Mouse (Mus musculus) heart, postnatal 0 days (tissue): ENCODE data around the gene Tex101. TPM values are rescaled to one million over a fixed set of nuclear protein-coding genes. Genes with fewer than 3 reads are reported as not detected.

Experiments
- ATAC-seq: fragments of 200-750 bp; cut with Nextera tagmentation; 2 replicates; pipeline ENCODE4 v1.8.0; 2017; ENCODE audit warnings: low read depth, moderate number of reproducible peaks, moderate library complexity; ENCODE audit not compliant: insufficient read depth
- DNase-seq: peaks from one replicate; pipeline ENCODE4 v3.0.0-alpha.2; 2016; ENCODE audit warnings: low spot score
- H3K27ac ChIP-seq: fragments of 300-500 bp; sonication (generic); 2 replicates; pipeline ENCODE4 v1.5.1; 2014; ENCODE audit warnings: low read depth, mild to moderate bottlenecking
- H3K27me3 ChIP-seq: fragments of 300-500 bp; sonication (generic); 2 replicates; pipeline ENCODE4 v1.6.1; 2014; ENCODE audit warnings: low read length, mixed read lengths; ENCODE audit not compliant: control insufficient read depth, insufficient read depth
- H3K36me3 ChIP-seq: fragments of 300-500 bp; sonication (generic); replicated peaks from 2 replicates; pipeline ENCODE4 v1.6.1; 2014; ENCODE audit warnings: low read length, mixed read lengths; ENCODE audit not compliant: control insufficient read depth, insufficient read depth
- H3K4me1 ChIP-seq: fragments of 300-500 bp; sonication (generic); 2 replicates; pipeline ENCODE4 v1.6.1; 2014; ENCODE audit warnings: antibody characterized with exemption; ENCODE audit not compliant: control insufficient read depth, insufficient read depth
- H3K4me2 ChIP-seq: fragments of 300-500 bp; sonication (generic); 2 replicates; pipeline ENCODE4 v1.6.1; 2014; ENCODE audit warnings: low read depth, mild to moderate bottlenecking, low read length, moderate library complexity
- H3K4me3 ChIP-seq: fragments of 300-500 bp; sonication (generic); 2 replicates; pipeline ENCODE4 v1.5.1; 2014; ENCODE audit warnings: low read depth, low read length
- H3K9ac ChIP-seq: fragments of 300-500 bp; sonication (generic); replicated peaks from 2 replicates; pipeline ENCODE4 v1.6.1; 2014; ENCODE audit warnings: low read depth, low read length, mixed read lengths
- H3K9me3 ChIP-seq: fragments of 300-500 bp; sonication (generic); replicated peaks from 2 replicates; pipeline ENCODE4 v1.6.1; 2016; ENCODE audit warnings: low read length; ENCODE audit not compliant: control insufficient read depth
- CTCF ChIP-seq: IDR thresholded peaks from 2 replicates; pipeline ENCODE4 v1.5.1; 2016; ENCODE audit warnings: antibody characterized with exemption, control low read depth, low read depth
- EP300 ChIP-seq: IDR thresholded peaks from 2 replicates; pipeline ENCODE4 v1.6.1; 2016; ENCODE audit warnings: antibody characterized with exemption, low read depth
- WGBS: fragments of 180-500 bp; shearing (Covaris S2); extraction: QIAGEN DNeasy Blood & Tissue Kit; methylation state at CpG from one replicate; pipeline ENCODE4 v1.1.7; 2014; 5-methylcytosine and 5-hydroxymethylcytosine counted together
- polyA plus RNA-seq: library from polyadenylated mRNA; unstranded; fragments of >200 nt; fragmentation: Nextera tagmentation; extraction: Ambion mirVana; gene quantifications from 2 replicates; pipeline ENCODE4 v1.2.1, GENCODE M21; 2015
- total RNA-seq: library from RNA; depleted of rRNA; stranded (reverse); fragments of >200 nt; gene quantifications from 2 replicates; pipeline ENCODE4 v1.2.3, GENCODE M21; 2014; ENCODE audit warnings: low replicate concordance

The Tex101 gene
- total and polyA plus RNA-seq, 2 experiments from 2014 or later, result not detected

DNA sequence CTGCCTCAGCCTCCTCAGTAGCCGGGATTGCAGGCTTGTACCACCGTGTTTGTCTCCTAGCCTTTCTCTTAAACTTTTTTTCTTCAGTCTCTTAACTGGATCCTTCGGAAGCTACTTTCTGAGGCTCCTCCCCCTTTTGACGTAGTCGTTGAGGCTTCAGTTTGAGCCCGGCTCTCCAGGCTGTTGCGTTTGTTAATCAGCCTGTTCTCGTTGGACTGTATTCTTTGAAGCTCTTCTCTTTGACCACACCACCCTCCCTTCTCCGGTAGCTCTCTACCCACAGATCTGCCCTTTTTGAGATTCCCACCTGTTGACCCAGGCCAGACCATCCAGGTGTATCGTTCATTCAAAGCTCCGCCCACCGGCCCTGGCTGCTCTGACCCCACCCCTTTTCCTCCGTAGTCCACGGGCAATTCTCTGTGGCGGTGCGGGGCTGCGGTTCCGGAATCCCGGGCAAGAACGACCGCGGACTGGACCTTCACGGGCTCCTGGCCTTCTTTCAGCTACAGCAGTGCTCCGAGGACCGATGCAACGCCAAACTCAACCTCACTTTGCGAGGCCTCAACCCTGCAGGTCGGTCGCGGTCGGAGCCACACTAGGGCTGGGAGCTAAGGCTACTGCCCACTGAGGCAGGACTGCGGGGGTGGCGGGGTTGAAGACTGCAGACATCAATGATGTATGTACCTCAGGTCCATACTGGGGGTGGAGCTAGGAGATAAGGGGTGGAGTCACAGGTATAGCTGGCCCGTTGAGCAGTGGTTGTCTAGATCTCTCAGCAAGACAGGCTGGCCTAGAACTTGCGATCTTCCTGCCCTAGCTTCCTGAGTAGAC, 38.2 kb downstream of the Tex101 start:
- no peak for DNase-seq
- H3K9ac ChIP-seq, result no peak overlapping the region

DNA sequence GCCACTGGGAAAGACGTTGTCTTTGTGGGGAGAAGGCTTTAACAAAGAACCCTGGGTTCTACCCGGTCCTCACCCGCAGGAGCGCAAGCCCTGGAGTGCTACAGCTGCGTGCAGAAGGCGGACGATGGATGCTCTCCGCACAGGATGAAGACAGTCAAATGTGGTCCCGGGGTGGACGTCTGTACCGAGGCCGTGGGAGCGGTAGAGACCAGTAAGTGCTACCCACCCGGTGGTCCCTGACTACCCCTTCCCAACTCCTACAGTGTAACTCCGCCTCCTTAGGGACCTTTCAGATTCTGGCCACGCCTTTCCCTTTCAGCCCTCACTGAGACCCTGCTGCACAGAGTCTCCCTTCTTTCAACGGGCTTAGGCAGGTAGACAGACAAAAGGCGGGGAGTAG, 39.4 kb downstream of the Tex101 start:
- no peak for DNase-seq
- no peak for TF ChIP-seq EP300
- no peak for TF ChIP-seq CTCF
- no peak for ATAC-seq
- no peaks in the 10 kb centered on the region for H3K9me3 ChIP-seq
- H3K27me3 ChIP-seq, result peaks cover 64% of the 10 kb centered on the region
- no peaks in the 10 kb centered on the region for H3K36me3 ChIP-seq
- H3K9ac ChIP-seq, result no peak overlapping the region
- WGBS, result 3% methylated on average over 17 of the region's 18 CpGs
- H3K27ac ChIP-seq, result no peak overlapping the region
- no peaks in the 10 kb centered on the region for H3K4me1 ChIP-seq
- no peak overlapping the region for H3K4me2 ChIP-seq
- H3K4me3 ChIP-seq, result no peak overlapping the region

More for the DNA sequence above, 38.2 kb downstream of the Tex101 start:
- ATAC-seq, result no peak
- Histone ChIP-seq H3K4me2 (peak overlapping the region; percentile 62), H3K9me3 (no peaks in the 10 kb centered on the region), H3K36me3 (no peaks in the 10 kb centered on the region), H3K4me3 (peak overlapping the region; percentile 20), H3K4me1 (no peaks in the 10 kb centered on the region), H3K27me3 (peaks cover 66% of the 10 kb centered on the region), H3K27ac (no peak overlapping the region)
- TF ChIP-seq EP300 (no peak), CTCF (no peak)
- 4% methylated on average over 35 of the region's 35 CpGs for WGBS

DNA sequence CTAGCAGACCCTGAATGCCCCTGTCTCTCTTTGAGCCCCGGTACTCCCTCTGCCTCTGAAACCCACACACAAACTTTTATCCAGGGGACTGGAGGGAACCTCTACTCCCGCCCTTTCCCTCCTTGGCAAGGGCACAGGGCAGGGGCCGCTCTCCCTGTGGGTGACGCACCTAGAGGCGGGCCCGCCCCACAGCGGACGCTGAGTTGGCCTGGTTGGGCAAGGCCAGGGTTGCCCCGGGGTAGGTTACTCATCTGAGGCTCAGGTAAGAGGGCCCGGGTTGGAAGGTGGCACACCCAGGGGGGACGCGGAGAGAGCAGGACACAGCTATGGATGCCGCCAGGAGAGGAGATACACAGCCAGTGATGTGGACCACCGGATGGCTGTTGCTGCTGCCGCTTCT, 40.2 kb downstream of the Tex101 start, which contains the start of gene Lypd3:
TSS of gene Lypd3 (plus strand) at position 287 of the 400 bp plus-strand sequence.
- Histone ChIP-seq H3K4me3 (no peak within 1 kb of the TSS), H3K27me3 (peaks cover 56% of the 10 kb centered on the region), H3K9ac (no peak within 1 kb of the TSS), H3K4me2 (no peak within 1 kb of the TSS), H3K4me1 (no peaks in the 10 kb centered on the region), H3K9me3 (no peaks in the 10 kb centered on the region), H3K27ac (no peak within 1 kb of the TSS), H3K36me3 (no peaks in the 10 kb centered on the region)
- DNase-seq (no peak), ATAC-seq (no peak)
- 19% methylated on average over 15 of the region's 15 CpGs for WGBS
- TF ChIP-seq CTCF (no peak), EP300 (no peak)

DNA sequence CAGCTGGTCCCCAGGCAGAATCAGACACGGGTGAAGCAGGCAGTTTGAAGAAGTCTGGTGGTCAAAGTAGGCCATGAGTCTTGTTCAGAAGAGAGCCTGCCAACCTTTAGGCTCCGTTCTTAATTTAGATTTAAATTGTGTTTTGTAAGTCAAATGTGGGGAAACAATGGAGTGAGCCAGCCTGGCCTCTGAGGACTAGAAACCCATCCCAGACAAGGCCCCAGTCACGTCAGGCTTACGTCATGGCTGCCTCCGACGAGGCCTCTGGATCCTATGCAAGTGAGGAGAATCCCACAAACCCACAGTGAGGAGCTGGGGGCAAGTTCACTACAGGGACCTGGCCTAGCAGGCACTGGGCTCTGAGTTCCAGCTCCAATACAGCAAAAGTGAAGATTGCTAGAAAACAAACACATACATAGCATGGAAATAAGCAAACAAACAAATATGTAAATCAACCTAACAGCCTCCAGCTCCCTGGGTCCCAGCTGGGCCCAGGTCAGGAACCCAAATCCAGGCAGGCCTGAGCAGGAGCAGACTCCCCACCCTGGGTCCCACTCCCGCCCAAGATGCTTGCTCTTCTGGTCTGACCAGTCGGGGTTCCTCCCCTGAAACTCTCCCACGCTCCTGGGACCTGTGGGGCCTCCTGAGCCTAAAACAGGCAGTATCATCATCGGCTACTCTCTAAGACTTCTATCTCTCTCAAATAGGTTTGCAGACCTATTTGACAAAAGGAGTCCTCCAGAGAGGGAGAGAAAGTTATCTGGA, 46.2 kb downstream of the Tex101 start:
- H3K27me3 ChIP-seq, result no peaks in the 10 kb centered on the region
- DNase-seq, result no peak
- no peaks in the 10 kb centered on the region for H3K36me3 ChIP-seq
- TF ChIP-seq CTCF (no peak), EP300 (no peak)
- peaks cover 3% of the 10 kb centered on the region; the same call in 1 of the 2 replicates for H3K4me1 ChIP-seq
- no peak overlapping the region for H3K27ac ChIP-seq
- WGBS, result 83% methylated on average over 10 of the region's 10 CpGs
- H3K9me3 ChIP-seq, result no peaks in the 10 kb centered on the region
- no peak for ATAC-seq
- H3K4me2 ChIP-seq, result no peak overlapping the region
- H3K4me3 ChIP-seq, result no peak overlapping the region
- H3K9ac ChIP-seq, result no peak overlapping the region

DNA sequence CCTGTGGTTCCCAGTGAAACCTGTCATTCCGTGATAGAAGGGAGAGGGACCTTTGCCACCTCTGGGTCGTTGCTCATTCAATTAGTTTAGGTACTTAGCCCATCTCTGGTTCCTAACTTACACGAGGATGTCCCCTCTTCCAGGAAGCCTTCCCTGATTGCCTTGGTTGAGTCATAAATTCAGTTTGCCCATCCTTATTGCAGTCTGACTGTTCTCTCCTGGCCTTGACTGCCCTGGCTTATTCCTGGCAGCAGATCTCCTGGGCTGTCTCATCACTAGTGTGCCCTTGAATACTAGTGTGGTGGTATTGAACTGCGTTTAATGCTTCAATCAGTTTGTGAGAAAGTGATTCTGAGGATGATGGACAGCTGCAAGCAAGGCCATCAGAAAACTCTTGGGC, 46.8 kb downstream of the Tex101 start:
- no peak overlapping the region for H3K9ac ChIP-seq
- 76% methylated on average over 4 of the region's 4 CpGs for WGBS
- H3K27me3 ChIP-seq, result no peaks in the 10 kb centered on the region
- no peak overlapping the region for H3K4me2 ChIP-seq
- H3K4me3 ChIP-seq, result no peak overlapping the region
- DNase-seq (no peak), ATAC-seq (no peak)
- TF ChIP-seq EP300, result no peak
- H3K4me1 ChIP-seq, result peaks cover 3% of the 10 kb centered on the region; the same call in 1 of the 2 replicates
- H3K27ac ChIP-seq, result no peak overlapping the region
- no peaks in the 10 kb centered on the region for H3K36me3 ChIP-seq
- H3K9me3 ChIP-seq, result no peaks in the 10 kb centered on the region
